Mouse (Mus musculus) adrenal gland, adult 2 months (tissue): ENCODE data around the gene Tuba4a. TPM values are rescaled to one million over a fixed set of nuclear protein-coding genes. Genes with fewer than 3 reads are reported as not detected.

ENCODE experiments used
- DNase-seq: peaks from one replicate; pipeline ENCODE4 v3.0.0; 2021
- polyA plus RNA-seq: library from polyadenylated mRNA; depleted of rRNA; stranded (reverse); fragments of >200 nt; gene quantifications from 2 replicates; pipeline ENCODE4 v1.2.3, GENCODE M21; 2012
- total RNA-seq, 2 experiments: library from RNA; stranded (reverse); gene quantifications; 2 replicates each; pipeline ENCODE4 v1.2.3; 2021

Gene Tuba4a
- total and polyA plus RNA-seq, 3 experiments: 10.8 to 73.0 (median 55.4) TPM

GRCm38 (mm10) chr1:75212542-75212941 lies 7.1 kb downstream of the Tuba4a start:
- no peak for DNase-seq

GRCm38 (mm10) chr1:75211141-75211708 lies 8.4 kb downstream of the Tuba4a start:
- no peak for DNase-seq

GRCm38 (mm10) chr1:75210136-75211087 lies 9.3 kb downstream of the Tuba4a start, which contains the start of the genes Glb1l and Stk16:
Gene Glb1l (minus strand): TSS chr1:75210813.
Gene Stk16 (plus strand): TSS chr1:75210838.
- DNase-seq: peak; percentile 96

- DNase-seq: peak; percentile 69
Observed at GRCm38 (mm10) chr1:75208967-75209678, 10.5 kb downstream of the Tuba4a start.

GRCm38 (mm10) chr1:75201236-75201635 lies 18.4 kb downstream of the Tuba4a start:
- no peak for DNase-seq

- peak; percentile 70 for DNase-seq
Observed at GRCm38 (mm10) chr1:75192452-75192851, 27.2 kb downstream of the Tuba4a start.

GRCm38 (mm10) chr1:75191622-75192402 lies 27.9 kb downstream of the Tuba4a start, which contains the start of the genes Ankzf1 and Atg9a:
Gene Ankzf1 (plus strand): TSS chr1:75192151.
Gene Atg9a (minus strand): TSS chr1:75192196.
- DNase-seq: peak; percentile 98

GRCm38 (mm10) chr1:75191258-75191621 lies 28.4 kb downstream of the Tuba4a start:
- DNase-seq: no peak

- DNase-seq: no peak
Observed at GRCm38 (mm10) chr1:75190577-75190976, 29.1 kb downstream of the Tuba4a start.

GRCm38 (mm10) chr1:75187914-75188483 lies 31.7 kb downstream of the Tuba4a start:
- DNase-seq: no peak

- DNase-seq: no peak
Observed at GRCm38 (mm10) chr1:75187126-75187525, 32.5 kb downstream of the Tuba4a start.

GRCm38 (mm10) chr1:75185495-75185894 lies 34.2 kb downstream of the Tuba4a start:
- DNase-seq: no peak

- no peak for DNase-seq
Observed at GRCm38 (mm10) chr1:75182160-75182559, 37.5 kb downstream of the Tuba4a start.

GRCm38 (mm10) chr1:75181377-75181870 lies 38.2 kb downstream of the Tuba4a start:
- DNase-seq: no peak

- no peak for DNase-seq
Observed at GRCm38 (mm10) chr1:75180741-75181140, 38.9 kb downstream of the Tuba4a start.

- DNase-seq: peak; percentile 93
Observed at GRCm38 (mm10) chr1:75180105-75180590, 39.5 kb downstream of the Tuba4a start, which contains the start of gene Abcb6. Gene Abcb6 (minus strand): TSS chr1:75180392.

- peak; percentile 73 for DNase-seq
Observed at GRCm38 (mm10) chr1:75179334-75180104, 40.1 kb downstream of the Tuba4a start.

GRCm38 (mm10) chr1:75168472-75169464 lies 50.9 kb downstream of the Tuba4a start, which contains the start of gene Zfand2b:
Gene Zfand2b (plus strand): TSS chr1:75168646.
- DNase-seq: peak; percentile 98

GRCm38 (mm10) chr1:75168093-75168471 lies 51.6 kb downstream of the Tuba4a start:
- DNase-seq: no peak
